Mouse (Mus musculus) left cerebral cortex, adult 18-20 months (tissue): Measurements from ENCODE around the gene Hbp1. TPM values are rescaled to one million over a fixed set of nuclear protein-coding genes. Genes with fewer than 3 reads are reported as not detected.

Experiments
- total RNA-seq, 2 experiments: library from RNA; stranded (reverse); gene quantifications; 2 replicates each; pipeline ENCODE4 v1.2.3; 2021

Gene Hbp1
- total RNA-seq, 2 experiments from 2014 or later: 20.9 to 21.2 TPM

Other genes starting within 250 kb of the Hbp1 start
- gene Gpr22, start 236.6 kb downstream of the Hbp1 start, total RNA-seq: 10 to 100 TPM; 47.2 to 53.0 TPM
- gene Prkar2b, start 110.8 kb upstream of the Hbp1 start, total RNA-seq: 10 to 100 TPM; 72.3 to 76.7 TPM